Comparison of ENCODE assay signal across 26 mouse cellular contexts in the genomic region with DNA sequence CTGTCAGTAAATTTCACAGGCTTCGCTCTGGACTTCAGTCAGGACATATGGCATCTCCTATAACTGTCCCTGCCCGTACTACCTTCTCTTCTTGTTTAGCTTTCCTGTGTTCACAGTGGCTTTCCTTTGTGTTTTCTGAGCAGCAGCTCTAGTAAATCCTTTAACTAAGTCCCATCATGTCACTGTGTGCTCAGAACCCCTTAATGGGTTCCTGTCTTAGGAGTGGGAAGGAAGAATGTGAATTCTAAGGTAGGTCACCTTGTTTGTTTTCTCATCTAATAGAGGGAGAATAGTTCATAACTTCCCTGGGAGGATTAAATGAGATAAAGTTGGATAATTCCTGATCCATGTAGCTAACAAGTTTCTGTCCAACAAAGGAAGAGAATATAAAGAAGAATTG. TPM values are rescaled to one million over a fixed set of nuclear protein-coding genes. Genes with fewer than 3 reads are reported as not detected.
"Had no signal": no experiment of that assay in that cellular context is flagged by ENCODE, and none has a peak within 500 bp of the region (broad histone marks: within the 10 kb centered on the region; RNA-seq: fewer than 3 reads in every experiment).

A gene (minus strand): TSS at position 101 of the 400 bp plus-strand sequence.

- H3K4me1 ChIP-seq: neural tube, embryonic 12.5 days; neural tube, embryonic 13.5 days; neural tube, embryonic 15.5 days; stomach, embryonic 15.5 days had no signal

- H3K9me3 ChIP-seq: neural tube, embryonic 12.5 days; neural tube, embryonic 13.5 days; neural tube, embryonic 15.5 days; stomach, embryonic 15.5 days had no signal

- H3K36me3 ChIP-seq: neural tube, embryonic 12.5 days; neural tube, embryonic 13.5 days; neural tube, embryonic 15.5 days; stomach, embryonic 15.5 days had no signal

- H3K27ac ChIP-seq: neural tube, embryonic 12.5 days; neural tube, embryonic 13.5 days; neural tube, embryonic 15.5 days; stomach, embryonic 15.5 days; stomach, postnatal 0 days had no signal

- DNase-seq: right cerebral cortex, adult 18-20 months; right cerebral cortex, postnatal 14 days; right cerebral cortex, postnatal 25 days; right cerebral cortex, postnatal 4 days; spleen, adult 18-20 months; thymus, adult 18-20 months; thymus, adult 2 months; thymus, postnatal 14 days; thymus, postnatal 25 days; thymus, postnatal 36 days; thymus, postnatal 4 days had no signal

- H3K27me3 ChIP-seq: neural tube, embryonic 12.5 days; neural tube, embryonic 13.5 days; neural tube, embryonic 15.5 days; stomach, embryonic 15.5 days had no signal

- H3K9ac ChIP-seq: neural tube, embryonic 12.5 days; neural tube, embryonic 13.5 days; neural tube, embryonic 15.5 days; stomach, embryonic 15.5 days had no signal

- H3K4me3 ChIP-seq: neural tube, embryonic 12.5 days; neural tube, embryonic 13.5 days; neural tube, embryonic 15.5 days; stomach, embryonic 15.5 days had no signal

- H3K4me2 ChIP-seq: neural tube, embryonic 12.5 days; neural tube, embryonic 13.5 days; neural tube, embryonic 15.5 days; stomach, embryonic 15.5 days had no signal

RNA-seq across cellular contexts. Expression of the gene that starts here (rescaled TPM):
- total RNA-seq: neutrophil, adult 5-6 weeks had no signal
- polyA plus RNA-seq: neural tube, embryonic 11.5 days; neural tube, embryonic 12.5 days; neural tube, embryonic 13.5 days; neural tube, embryonic 14.5 days; neural tube, embryonic 15.5 days; small intestine, adult 2 months; spleen, adult 2 months; stomach, embryonic 14.5 days; stomach, embryonic 15.5 days; stomach, embryonic 16.5 days; stomach, postnatal 0 days; testis, adult 2 months; thymus, adult 2 months; thymus, postnatal 0 days; urinary bladder, adult 2 months had no signal
